Mouse (Mus musculus): Measurements from ENCODE around the gene Hbb-bh1. TPM values are rescaled to one million over a fixed set of nuclear protein-coding genes. Genes with fewer than 3 reads are reported as not detected.
A peak's percentile ranks its signal among the peaks of the same experiment; 100 is the strongest.
"Not testable (repeated sequence)": the region's sequence is repeated elsewhere in the genome, so short reads cannot be mapped to it uniquely, and the experiment has no call there.

Gene Hbb-bh1
- polyA plus RNA-seq, 1 experiment = 6.0 TPM

GRCm38 (mm10) chr7:103811223-103811845 lies 31.6 kb downstream of the Hbb-bh1 start:
- TF ChIP-seq POLR2A (IDR thresholded peaks at IDR 0.05; ENCODE audit: borderline replicate concordance, extremely low read depth, insufficient read depth, insufficient read length, poor library complexity, severe bottlenecking) (no peak), CTCF (IDR thresholded peaks at IDR 0.05; ENCODE audit: borderline replicate concordance, extremely low read depth, insufficient read depth, insufficient read length) (no peak)
- no peak for DNase-seq (ENCODE audit: low read depth)

GRCm38 (mm10) chr7:103810746-103811145 lies 32.2 kb downstream of the Hbb-bh1 start:
- TF ChIP-seq POLR2A (IDR thresholded peaks at IDR 0.05; ENCODE audit: borderline replicate concordance, extremely low read depth, insufficient read depth, insufficient read length, poor library complexity, severe bottlenecking) = no peak
- no peak for TF ChIP-seq CTCF (IDR thresholded peaks at IDR 0.05; ENCODE audit: borderline replicate concordance, extremely low read depth, insufficient read depth, insufficient read length)

GRCm38 (mm10) chr7:103810296-103810695 lies 32.7 kb downstream of the Hbb-bh1 start:
- DNase-seq (ENCODE audit: low read depth) = no peak
- TF ChIP-seq POLR2A (IDR thresholded peaks at IDR 0.05; ENCODE audit: borderline replicate concordance, extremely low read depth, insufficient read depth, insufficient read length, poor library complexity, severe bottlenecking) (no peak), CTCF (IDR thresholded peaks at IDR 0.05; ENCODE audit: borderline replicate concordance, extremely low read depth, insufficient read depth, insufficient read length) (no peak)

More at GRCm38 (mm10) chr7:103810746-103811145, 32.2 kb downstream of the Hbb-bh1 start:
- DNase-seq (ENCODE audit: low read depth) = no peak

- no peak for DNase-seq (ENCODE audit: low read depth)
- TF ChIP-seq POLR2A (IDR thresholded peaks at IDR 0.05; ENCODE audit: borderline replicate concordance, extremely low read depth, insufficient read depth, insufficient read length, poor library complexity, severe bottlenecking) (no peak), CTCF (IDR thresholded peaks at IDR 0.05; ENCODE audit: borderline replicate concordance, extremely low read depth, insufficient read depth, insufficient read length) (no peak)
These were observed 33.2 kb downstream of the Hbb-bh1 start for GRCm38 (mm10) chr7:103809801-103810155.

- no peak for DNase-seq (ENCODE audit: low read depth)
- TF ChIP-seq CTCF (IDR thresholded peaks at IDR 0.05; ENCODE audit: borderline replicate concordance, extremely low read depth, insufficient read depth, insufficient read length) = no peak
- TF ChIP-seq POLR2A (IDR thresholded peaks at IDR 0.05; ENCODE audit: borderline replicate concordance, extremely low read depth, insufficient read depth, insufficient read length, poor library complexity, severe bottlenecking) = no peak
These were observed 33.8 kb downstream of the Hbb-bh1 start for GRCm38 (mm10) chr7:103808971-103809800.

- DNase-seq (ENCODE audit: low read depth) = not testable (repeated sequence)
These were observed 34.8 kb downstream of the Hbb-bh1 start for GRCm38 (mm10) chr7:103808120-103808519.

GRCm38 (mm10) chr7:103806856-103807255 lies 36.1 kb downstream of the Hbb-bh1 start:
- peak; percentile 61 for DNase-seq (ENCODE audit: low read depth)
- TF ChIP-seq POLR2A (IDR thresholded peaks at IDR 0.05; ENCODE audit: borderline replicate concordance, extremely low read depth, insufficient read depth, insufficient read length, poor library complexity, severe bottlenecking) = no peak
- peak; percentile 58; the same call in 1 of the 2 replicates for TF ChIP-seq CTCF (IDR thresholded peaks at IDR 0.05; ENCODE audit: borderline replicate concordance, extremely low read depth, insufficient read depth, insufficient read length)

GRCm38 (mm10) chr7:103792669-103793388 lies 50.1 kb downstream of the Hbb-bh1 start:
- TF ChIP-seq POLR2A (IDR thresholded peaks at IDR 0.05; ENCODE audit: borderline replicate concordance, extremely low read depth, insufficient read depth, insufficient read length, poor library complexity, severe bottlenecking) (no peak), CTCF (IDR thresholded peaks at IDR 0.05; ENCODE audit: borderline replicate concordance, extremely low read depth, insufficient read depth, insufficient read length) (no peak)
- DNase-seq (ENCODE audit: low read depth) = no peak

- no peak for DNase-seq (ENCODE audit: low read depth)
- no peak for TF ChIP-seq POLR2A (IDR thresholded peaks at IDR 0.05; ENCODE audit: borderline replicate concordance, extremely low read depth, insufficient read depth, insufficient read length, poor library complexity, severe bottlenecking)
- TF ChIP-seq CTCF (IDR thresholded peaks at IDR 0.05; ENCODE audit: borderline replicate concordance, extremely low read depth, insufficient read depth, insufficient read length) = no peak
These were observed 51.2 kb downstream of the Hbb-bh1 start, which contains the start of gene Olfr67 for GRCm38 (mm10) chr7:103791721-103792120. TSS of gene Olfr67 (minus strand) at chr7:103791821.

Other genes starting within 250 kb of the Hbb-bh1 start
- gene Olfr619, start 242.6 kb downstream of the Hbb-bh1 start, polyA plus RNA-seq (2012; rRNA removed) = not detected in 2 replicates
- gene Olfr620, start 230.6 kb downstream of the Hbb-bh1 start, polyA plus RNA-seq (2012; rRNA removed) = not detected in 2 replicates
- not detected in 2 replicates for gene Olfr622, start 200.5 kb downstream of the Hbb-bh1 start, polyA plus RNA-seq (2012; rRNA removed)
- gene Olfr623, start 179.5 kb downstream of the Hbb-bh1 start, polyA plus RNA-seq (2012; rRNA removed) = not detected in 2 replicates
- 0.01 TPM in 1 of 2 replicates, not detected in the other for gene Olfr624, start 172.0 kb downstream of the Hbb-bh1 start, polyA plus RNA-seq (2012; rRNA removed)
- gene Olfr625-ps1, start 160.4 kb downstream of the Hbb-bh1 start, polyA plus RNA-seq (2012; rRNA removed) = not detected in 2 replicates
- gene Olfr243, start 128.5 kb downstream of the Hbb-bh1 start, polyA plus RNA-seq (2012; rRNA removed) = not detected in 2 replicates
- gene Olfr628, start 112.8 kb downstream of the Hbb-bh1 start, polyA plus RNA-seq (2012; rRNA removed) = not detected in 2 replicates
- gene Olfr629, start 98.2 kb downstream of the Hbb-bh1 start, polyA plus RNA-seq (2012; rRNA removed) = not detected in 2 replicates
- not detected in 2 replicates for gene Olfr630, start 85.8 kb downstream of the Hbb-bh1 start, polyA plus RNA-seq (2012; rRNA removed)
- gene Olfr69, start 71.6 kb downstream of the Hbb-bh1 start, polyA plus RNA-seq (2012; rRNA removed) = not detected in 2 replicates
- gene Olfr68, start 63.5 kb downstream of the Hbb-bh1 start, polyA plus RNA-seq (2012; rRNA removed) = not detected in 2 replicates
- gene Olfr67, start 51.3 kb downstream of the Hbb-bh1 start, polyA plus RNA-seq (2012; rRNA removed) = not detected in 2 replicates
- 1,200 and 1,643 TPM in 2 replicates for gene Hbb-bt, start 29.2 kb downstream of the Hbb-bh1 start, polyA plus RNA-seq (2012; rRNA removed)
- 4,622 and 5,050 TPM in 2 replicates for gene Hbb-bs, start 15.1 kb downstream of the Hbb-bh1 start, polyA plus RNA-seq (2012; rRNA removed)
- not detected in 2 replicates for gene Hbb-bh2, start 2.6 kb downstream of the Hbb-bh1 start, polyA plus RNA-seq (2012; rRNA removed)
- 331 and 571 TPM in 2 replicates for gene Hbb-y, start 10.1 kb upstream of the Hbb-bh1 start, polyA plus RNA-seq (2012; rRNA removed)
- not detected in 2 replicates for gene Olfr66, start 43.1 kb upstream of the Hbb-bh1 start, polyA plus RNA-seq (2012; rRNA removed)
- gene Olfr64, start 51.3 kb upstream of the Hbb-bh1 start, polyA plus RNA-seq (2012; rRNA removed) = not detected in 2 replicates
- gene Olfr65, start 60.3 kb upstream of the Hbb-bh1 start, polyA plus RNA-seq (2012; rRNA removed) = not detected in 2 replicates
- not detected in 2 replicates for gene Olfr631, start 85.7 kb upstream of the Hbb-bh1 start, polyA plus RNA-seq (2012; rRNA removed)
- not detected in 2 replicates for gene Olfr632, start 91.2 kb upstream of the Hbb-bh1 start, polyA plus RNA-seq (2012; rRNA removed)
- gene Olfr633, start 101.3 kb upstream of the Hbb-bh1 start, polyA plus RNA-seq (2012; rRNA removed) = not detected in 2 replicates
- not detected in 2 replicates for gene Olfr635, start 128.0 kb upstream of the Hbb-bh1 start, polyA plus RNA-seq (2012; rRNA removed)
- not detected in 2 replicates for gene Olfr638, start 155.6 kb upstream of the Hbb-bh1 start, polyA plus RNA-seq (2012; rRNA removed)
- gene Olfr639, start 174.1 kb upstream of the Hbb-bh1 start, polyA plus RNA-seq (2012; rRNA removed) = not detected in 2 replicates
- gene Olfr640, start 182.4 kb upstream of the Hbb-bh1 start, polyA plus RNA-seq (2012; rRNA removed) = not detected in 2 replicates
- gene Olfr641, start 192.3 kb upstream of the Hbb-bh1 start, polyA plus RNA-seq (2012; rRNA removed) = not detected in 2 replicates
- gene Olfr642, start 209.5 kb upstream of the Hbb-bh1 start, polyA plus RNA-seq (2012; rRNA removed) = not detected in 2 replicates
- gene 4930516K23Rik, start 218.3 kb upstream of the Hbb-bh1 start, polyA plus RNA-seq (2012; rRNA removed) = not detected in 2 replicates
- not detected in 2 replicates for gene Olfr644, start 228.7 kb upstream of the Hbb-bh1 start, polyA plus RNA-seq (2012; rRNA removed)
- not detected in 2 replicates for gene Olfr645, start 242.3 kb upstream of the Hbb-bh1 start, polyA plus RNA-seq (2012; rRNA removed)